Mouse (Mus musculus): ENCODE data around the gene Bbs9. TPM values are rescaled to one million over a fixed set of nuclear protein-coding genes. Genes with fewer than 3 reads are reported as not detected.

Gene Bbs9
- polyA plus RNA-seq, 1 experiment, result 3.3 TPM

GRCm38 (mm10) chr9:22613271-22613824, 137.8 kb downstream of the Bbs9 start:
- H3K79me2 ChIP-seq (ENCODE audit: control insufficient read depth, insufficient read depth), result no peaks in the 10 kb centered on the region
- TF ChIP-seq CTCF (IDR thresholded peaks at IDR 0.05; ENCODE audit: control insufficient read depth, insufficient read depth, insufficient read length) (no peak), CEBPB (IDR thresholded peaks at IDR 0.05; ENCODE audit: low read depth) (no peak)

DNA sequence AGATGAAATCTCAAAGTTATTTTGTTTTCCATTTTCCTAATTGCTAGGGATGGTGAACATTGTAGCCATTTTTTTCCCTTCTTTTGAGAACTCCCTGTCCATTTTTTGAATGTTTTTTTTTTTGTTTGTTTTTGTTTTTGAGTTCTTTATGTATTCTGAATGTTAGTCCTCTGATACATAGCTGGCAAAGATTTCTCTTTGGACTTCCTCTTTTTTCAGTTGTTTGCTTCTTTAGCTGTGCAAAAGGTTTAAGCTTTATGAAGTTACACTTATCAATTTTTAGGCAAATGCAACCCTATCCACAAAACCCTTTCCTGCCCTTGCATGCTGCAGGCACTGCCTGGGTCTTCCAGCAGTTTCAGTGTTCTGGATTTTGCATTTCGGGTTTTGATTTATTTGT, 143.7 kb downstream of the Bbs9 start:
- no peaks in the 10 kb centered on the region for H3K27me3 ChIP-seq (ENCODE audit: control insufficient read depth, insufficient read depth, insufficient read length)
- no peaks in the 10 kb centered on the region for H3K36me3 ChIP-seq (ENCODE audit: control insufficient read depth, insufficient read depth)
- H3K79me3 ChIP-seq (ENCODE audit: low read depth), result no peaks in the 10 kb centered on the region
- H3ac ChIP-seq (ENCODE audit: control insufficient read depth, insufficient read length, low read depth), result no peak overlapping the region
- TF ChIP-seq MAX (IDR thresholded peaks at IDR 0.05), result no peak
- no peak for TF ChIP-seq USF1 (IDR thresholded peaks at IDR 0.05; ENCODE audit: low read depth)
- TF ChIP-seq FOSL1 (IDR thresholded peaks at IDR 0.05; ENCODE audit: insufficient read depth, low read length, poor library complexity, severe bottlenecking), result no peak
- no peak for TF ChIP-seq MYOG (IDR thresholded peaks at IDR 0.05; ENCODE audit: control insufficient read depth, extremely low read depth, insufficient read length)
- TF ChIP-seq MYOD1 (IDR thresholded peaks at IDR 0.05; ENCODE audit: control insufficient read depth, insufficient read length, low read depth), result no peak
- TF ChIP-seq CEBPB (IDR thresholded peaks at IDR 0.05; ENCODE audit: low read depth), result no peak
- TF ChIP-seq CTCF (IDR thresholded peaks at IDR 0.05; ENCODE audit: control insufficient read depth, insufficient read depth, insufficient read length), result no peak
- no peaks in the 10 kb centered on the region for H3K79me2 ChIP-seq (ENCODE audit: control insufficient read depth, insufficient read depth)
- H3K4me3 ChIP-seq (ENCODE audit: insufficient read depth, poor library complexity, severe bottlenecking), result no peak overlapping the region

More at GRCm38 (mm10) chr9:22613271-22613824, 137.8 kb downstream of the Bbs9 start:
- no peaks in the 10 kb centered on the region for H3K27me3 ChIP-seq (ENCODE audit: control insufficient read depth, insufficient read depth, insufficient read length)
- H3ac ChIP-seq (ENCODE audit: control insufficient read depth, insufficient read length, low read depth), result no peak overlapping the region
- no peak overlapping the region for H3K4me3 ChIP-seq (ENCODE audit: insufficient read depth, poor library complexity, severe bottlenecking)
- no peaks in the 10 kb centered on the region for H3K79me3 ChIP-seq (ENCODE audit: low read depth)
- no peaks in the 10 kb centered on the region for H3K36me3 ChIP-seq (ENCODE audit: control insufficient read depth, insufficient read depth)

DNA sequence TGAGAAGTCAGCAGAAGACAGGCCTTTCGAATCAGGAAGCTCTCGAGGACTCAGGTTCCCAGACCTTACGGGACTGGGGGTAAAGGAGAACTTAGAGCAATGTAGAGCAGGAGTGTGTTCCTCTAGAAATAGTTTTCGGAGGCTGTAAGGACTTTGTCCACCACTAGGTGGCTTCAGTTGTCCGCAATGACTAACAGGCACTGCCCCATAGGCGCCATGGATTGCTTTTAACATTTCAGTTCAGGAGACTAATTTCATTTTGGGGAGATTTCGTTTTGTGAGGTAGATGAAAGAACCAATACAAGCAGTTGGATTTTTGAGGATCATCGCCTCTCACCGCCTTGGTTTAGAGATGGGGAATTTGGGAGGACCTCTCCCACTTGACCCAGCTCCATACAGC, 149.5 kb downstream of the Bbs9 start:
- no peaks in the 10 kb centered on the region for H3K79me2 ChIP-seq (ENCODE audit: control insufficient read depth, insufficient read depth)
- H3K27me3 ChIP-seq (ENCODE audit: control insufficient read depth, insufficient read depth, insufficient read length), result no peaks in the 10 kb centered on the region
- no peak overlapping the region for H3K4me3 ChIP-seq (ENCODE audit: insufficient read depth, poor library complexity, severe bottlenecking)
- TF ChIP-seq CTCF (IDR thresholded peaks at IDR 0.05; ENCODE audit: control insufficient read depth, insufficient read depth, insufficient read length) (peak; percentile 46), MYOG (IDR thresholded peaks at IDR 0.05; ENCODE audit: control insufficient read depth, extremely low read depth, insufficient read length) (no peak)
- H3ac ChIP-seq (ENCODE audit: control insufficient read depth, insufficient read length, low read depth), result no peak overlapping the region
- H3K36me3 ChIP-seq (ENCODE audit: control insufficient read depth, insufficient read depth), result no peaks in the 10 kb centered on the region
- no peaks in the 10 kb centered on the region for H3K79me3 ChIP-seq (ENCODE audit: low read depth)

- H3ac ChIP-seq (ENCODE audit: control insufficient read depth, insufficient read length, low read depth), result no peak overlapping the region
- H3K79me2 ChIP-seq (ENCODE audit: control insufficient read depth, insufficient read depth), result no peaks in the 10 kb centered on the region
- no peaks in the 10 kb centered on the region for H3K79me3 ChIP-seq (ENCODE audit: low read depth)
- no peaks in the 10 kb centered on the region for H3K36me3 ChIP-seq (ENCODE audit: control insufficient read depth, insufficient read depth)
- H3K27me3 ChIP-seq (ENCODE audit: control insufficient read depth, insufficient read depth, insufficient read length), result no peaks in the 10 kb centered on the region
- no peak for TF ChIP-seq FOSL1 (IDR thresholded peaks at IDR 0.05; ENCODE audit: insufficient read depth, low read length, poor library complexity, severe bottlenecking)
- no peak for TF ChIP-seq CTCF (IDR thresholded peaks at IDR 0.05; ENCODE audit: control insufficient read depth, insufficient read depth, insufficient read length)
- TF ChIP-seq MAX (IDR thresholded peaks at IDR 0.05), result no peak
- no peak for TF ChIP-seq MYOD1 (IDR thresholded peaks at IDR 0.05; ENCODE audit: control insufficient read depth, insufficient read length, low read depth)
- TF ChIP-seq MYOG (IDR thresholded peaks at IDR 0.05; ENCODE audit: control insufficient read depth, extremely low read depth, insufficient read length), result no peak
- TF ChIP-seq CEBPB (IDR thresholded peaks at IDR 0.05; ENCODE audit: low read depth), result no peak
- no peak for TF ChIP-seq USF1 (IDR thresholded peaks at IDR 0.05; ENCODE audit: low read depth)
- H3K4me3 ChIP-seq (ENCODE audit: insufficient read depth, poor library complexity, severe bottlenecking), result no peak overlapping the region
Observed at GRCm38 (mm10) chr9:22626014-22626413, 150.5 kb downstream of the Bbs9 start.

- no peak overlapping the region for H3K4me3 ChIP-seq (ENCODE audit: insufficient read depth, poor library complexity, severe bottlenecking)
- H3K27me3 ChIP-seq (ENCODE audit: control insufficient read depth, insufficient read depth, insufficient read length), result no peaks in the 10 kb centered on the region
Observed at GRCm38 (mm10) chr9:22627912-22628311, 152.4 kb downstream of the Bbs9 start.

DNA sequence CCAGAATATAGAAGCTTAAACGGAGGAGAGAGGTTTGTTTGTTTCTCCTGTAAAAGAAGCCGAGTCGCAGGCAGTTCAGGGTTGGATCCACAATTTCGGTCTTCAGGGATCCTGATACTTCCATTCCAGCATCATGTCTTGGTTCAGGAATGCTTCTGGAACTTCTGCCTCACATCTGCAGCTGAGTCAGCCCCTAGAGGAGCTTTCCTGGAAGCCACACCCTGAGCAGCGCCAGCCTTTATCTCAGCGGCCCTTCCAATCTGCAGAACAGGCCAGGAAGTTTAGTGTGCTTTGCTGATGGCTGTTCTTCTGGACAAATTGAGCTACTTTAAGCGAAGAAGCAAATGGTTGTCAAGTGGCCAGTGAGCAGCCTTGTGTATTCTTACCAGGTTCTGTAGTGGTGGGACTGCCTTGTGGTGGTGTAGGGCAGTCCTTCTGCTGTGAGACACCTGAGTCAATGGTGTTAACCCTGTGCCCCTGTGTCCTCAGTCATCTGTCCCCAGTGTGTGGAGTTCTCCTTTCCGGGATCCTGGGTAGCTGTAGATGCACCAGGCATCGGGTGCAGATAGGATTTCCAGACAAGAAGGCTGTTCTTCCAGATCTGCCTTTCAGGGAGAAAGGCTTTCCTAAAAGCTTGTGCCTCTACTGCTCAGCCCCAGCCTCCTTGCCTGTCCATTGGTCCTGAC, 157.4 kb downstream of the Bbs9 start:
- no peaks in the 10 kb centered on the region for H3K79me3 ChIP-seq (ENCODE audit: low read depth)
- H3K4me3 ChIP-seq (ENCODE audit: insufficient read depth, poor library complexity, severe bottlenecking), result no peak overlapping the region
- H3ac ChIP-seq (ENCODE audit: control insufficient read depth, insufficient read length, low read depth), result no peak overlapping the region
- no peaks in the 10 kb centered on the region for H3K27me3 ChIP-seq (ENCODE audit: control insufficient read depth, insufficient read depth, insufficient read length)
- TF ChIP-seq MAX (IDR thresholded peaks at IDR 0.05) (no peak), CEBPB (IDR thresholded peaks at IDR 0.05; ENCODE audit: low read depth) (no peak), CTCF (IDR thresholded peaks at IDR 0.05; ENCODE audit: control insufficient read depth, insufficient read depth, insufficient read length) (no peak), MYOD1 (IDR thresholded peaks at IDR 0.05; ENCODE audit: control insufficient read depth, insufficient read length, low read depth) (no peak), USF1 (IDR thresholded peaks at IDR 0.05; ENCODE audit: low read depth) (no peak), MYOG (IDR thresholded peaks at IDR 0.05; ENCODE audit: control insufficient read depth, extremely low read depth, insufficient read length) (no peak), FOSL1 (IDR thresholded peaks at IDR 0.05; ENCODE audit: insufficient read depth, low read length, poor library complexity, severe bottlenecking) (no peak)
- H3K79me2 ChIP-seq (ENCODE audit: control insufficient read depth, insufficient read depth), result no peaks in the 10 kb centered on the region
- H3K36me3 ChIP-seq (ENCODE audit: control insufficient read depth, insufficient read depth), result no peaks in the 10 kb centered on the region

More at GRCm38 (mm10) chr9:22627912-22628311, 152.4 kb downstream of the Bbs9 start:
- Histone ChIP-seq H3K79me2 (ENCODE audit: control insufficient read depth, insufficient read depth) (no peaks in the 10 kb centered on the region), H3K36me3 (ENCODE audit: control insufficient read depth, insufficient read depth) (no peaks in the 10 kb centered on the region), H3ac (ENCODE audit: control insufficient read depth, insufficient read length, low read depth) (no peak overlapping the region), H3K79me3 (ENCODE audit: low read depth) (no peaks in the 10 kb centered on the region)
- TF ChIP-seq MYOD1 (IDR thresholded peaks at IDR 0.05; ENCODE audit: control insufficient read depth, insufficient read length, low read depth), result no peak
- no peak for TF ChIP-seq CEBPB (IDR thresholded peaks at IDR 0.05; ENCODE audit: low read depth)
- no peak for TF ChIP-seq CTCF (IDR thresholded peaks at IDR 0.05; ENCODE audit: control insufficient read depth, insufficient read depth, insufficient read length)
- TF ChIP-seq FOSL1 (IDR thresholded peaks at IDR 0.05; ENCODE audit: insufficient read depth, low read length, poor library complexity, severe bottlenecking), result no peak
- no peak for TF ChIP-seq MYOG (IDR thresholded peaks at IDR 0.05; ENCODE audit: control insufficient read depth, extremely low read depth, insufficient read length)
- TF ChIP-seq MAX (IDR thresholded peaks at IDR 0.05), result no peak
- TF ChIP-seq USF1 (IDR thresholded peaks at IDR 0.05; ENCODE audit: low read depth), result no peak
